Mouse (Mus musculus) ES-Bruce4 (cell line): Measurements from ENCODE around the gene Rnls.

Source experiments
- CTCF ChIP-seq: IDR thresholded peaks from one replicate; pipeline ENCODE4 v1.8.1; 2011; ENCODE audit warnings: low read depth, low read length
- EP300 ChIP-seq: IDR thresholded peaks from 2 replicates; pipeline ENCODE4 v1.6.1; 2011; ENCODE audit warnings: low read depth, low read length; ENCODE audit not compliant: insufficient read depth
- POLR2A ChIP-seq: IDR thresholded peaks from one replicate; pipeline ENCODE4 v1.8.1; 2011; ENCODE audit warnings: low read length; ENCODE audit not compliant: insufficient read depth

- no peak for TF ChIP-seq EP300
- no peak for TF ChIP-seq CTCF
- no peak for TF ChIP-seq POLR2A
Measured at GRCm38 (mm10) chr19:33178367-33178766, 213.7 kb downstream of the Rnls start.
